Mouse (Mus musculus): ENCODE measurements around the gene Pars2. TPM values are rescaled to one million over a fixed set of nuclear protein-coding genes. Genes with fewer than 3 reads are reported as not detected.

Pars2 gene
- total RNA-seq, 4 experiments from 2014 or later = 5.7 to 9.5 (median 8.5) TPM

Other genes starting within 250 kb of the Pars2 start
- under 1 TPM in 1 of 4 experiments, not detected in 3; 0.17 TPM for gene Pcsk9, start 186.7 kb upstream of the Pars2 start, total RNA-seq (2022)
- gene Bsnd, start 158.8 kb upstream of the Pars2 start, total RNA-seq (2022) = under 1 TPM in 1 of 4 experiments, not detected in 3; 0.45 TPM
- gene Dhcr24, start 90.0 kb upstream of the Pars2 start, total RNA-seq (2022) = 100 to 1,000 TPM in 2 of 4 experiments, 10 to 100 TPM in 2; 77.6 to 360 (median 221) TPM
- gene Lexm, start 33.8 kb upstream of the Pars2 start, total RNA-seq (2022) = not detected
- gene Ttc22, start 28.6 kb upstream of the Pars2 start, total RNA-seq (2022) = under 1 TPM in 1 of 4 experiments, not detected in 3; 0.10 TPM
- 10 to 100 TPM; 24.6 to 40.1 (median 29.1) TPM for gene Ttc4, start 27.9 kb downstream of the Pars2 start, total RNA-seq (2022)
- 1 to 10 TPM; 1.0 to 5.1 (median 3.2) TPM for gene Mroh7, start 79.9 kb downstream of the Pars2 start, total RNA-seq (2022)
- gene Fam151a, start 82.8 kb downstream of the Pars2 start, total RNA-seq (2022) = under 1 TPM in 1 of 4 experiments, not detected in 3; 0.17 TPM
- gene Acot11, start 153.9 kb downstream of the Pars2 start, total RNA-seq (2022) = 10 to 100 TPM in 3 of 4 experiments, 1 to 10 TPM in 1; 7.7 to 65.3 (median 27.8) TPM